Mouse (Mus musculus): ENCODE results near the gene Cnpy3. TPM values are rescaled to one million over a fixed set of nuclear protein-coding genes. Genes with fewer than 3 reads are reported as not detected.
A peak's percentile ranks its signal among the peaks of the same experiment; 100 is the strongest.
"Not testable (repeated sequence)": the region's sequence is repeated elsewhere in the genome, so short reads cannot be mapped to it uniquely, and the experiment has no call there.

Gene Cnpy3
- total RNA-seq, 2 experiments from 2014 or later: 8.3 to 9.3 TPM

DNA sequence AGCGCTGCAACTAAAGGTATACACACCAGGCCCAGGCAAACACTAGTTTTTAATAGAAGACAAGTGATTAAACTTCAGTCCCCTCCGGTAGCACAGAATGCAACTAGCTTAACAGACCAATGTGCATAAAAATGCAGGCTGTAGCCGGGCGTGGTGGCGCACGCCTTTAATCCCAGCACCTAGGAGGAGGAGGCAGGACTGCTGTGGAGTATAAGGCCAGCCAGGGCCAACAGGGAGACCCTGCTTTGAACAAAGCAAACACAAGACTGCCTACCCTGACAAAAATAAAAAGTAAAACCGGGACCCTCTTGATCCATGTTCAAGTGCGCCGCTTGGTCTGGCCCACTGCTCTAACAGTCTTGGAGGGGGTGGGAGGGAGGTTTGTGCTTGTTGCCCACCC is 23.1 kb upstream of the Cnpy3 start:
- no peak for TF ChIP-seq CTCF (IDR thresholded peaks at IDR 0.05)
- Histone ChIP-seq H3K4me3 (no peak overlapping the region), H3K27ac (no peak overlapping the region)
- intact Hi-C loops (cut with DNase I): no loop called here
- DNase-seq: no peak

DNA sequence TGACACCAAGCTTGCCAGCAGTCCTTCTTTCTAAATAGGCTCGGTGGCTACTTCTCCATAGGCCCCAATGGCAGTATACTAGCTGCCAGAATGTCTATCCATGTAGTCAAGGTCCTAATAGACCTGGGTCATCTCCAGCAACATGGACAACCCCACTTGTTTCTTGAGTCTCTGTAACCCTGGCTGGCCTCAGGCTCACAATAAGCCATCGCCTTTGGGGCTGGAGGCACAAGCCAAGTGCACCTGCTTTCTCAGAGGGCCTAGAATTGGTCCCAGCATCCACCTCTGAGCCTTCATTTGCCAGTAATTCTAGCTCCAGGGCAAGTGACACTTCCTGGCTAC is 22.1 kb upstream of the Cnpy3 start:
- peak overlapping the region; percentile 81 for H3K4me3 ChIP-seq
- intact Hi-C loops (cut with DNase I): no loop called here
- no peak for TF ChIP-seq CTCF (IDR thresholded peaks at IDR 0.05)
- no peak for DNase-seq
- peak overlapping the region; percentile 96 for H3K27ac ChIP-seq

DNA sequence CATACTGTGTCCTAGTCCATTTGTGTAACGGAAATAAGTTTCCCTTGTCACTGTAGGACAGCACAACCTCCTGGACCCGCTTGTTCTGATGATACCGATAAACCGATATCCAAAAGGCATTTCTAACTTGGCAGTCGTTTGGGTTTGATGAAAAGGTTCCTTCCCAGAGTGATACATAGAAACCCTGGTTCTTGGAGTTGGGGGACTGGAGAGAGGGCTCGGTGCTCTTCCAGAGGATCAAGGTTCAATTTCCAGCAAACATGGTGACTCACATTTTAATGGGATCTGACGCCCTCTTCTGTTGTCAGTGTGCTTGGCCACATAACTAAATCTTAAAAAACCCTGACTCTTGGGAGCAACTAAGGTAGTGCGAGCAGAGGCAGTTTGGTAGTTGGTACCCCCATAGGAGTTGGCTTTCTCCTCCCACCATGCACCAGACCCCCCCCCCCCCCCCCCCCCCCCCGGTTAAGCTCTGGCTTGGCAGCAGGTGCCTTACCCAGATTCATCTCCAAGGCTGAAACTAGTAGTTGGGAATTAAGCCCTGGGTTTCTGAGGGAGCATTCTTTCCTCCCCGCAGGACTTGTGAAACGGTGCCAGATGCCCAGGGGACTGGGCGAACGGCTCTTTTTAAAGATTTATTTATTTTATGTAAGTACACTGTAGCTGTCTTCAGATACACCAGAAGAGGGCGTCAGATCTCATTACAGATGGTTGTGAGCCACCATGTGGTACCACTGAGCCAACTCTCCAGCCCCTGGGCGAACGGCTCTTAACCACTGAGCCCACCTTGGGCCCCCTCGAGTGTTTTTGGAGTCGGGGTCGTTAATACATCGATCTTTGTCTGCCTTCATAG is 21.5 kb upstream of the Cnpy3 start:
- Histone ChIP-seq H3K4me3 (peak overlapping the region; percentile 81), H3K27ac (peak overlapping the region; percentile 96)
- intact Hi-C loops (cut with DNase I): no loop called here
- no peak for DNase-seq
- TF ChIP-seq CTCF (IDR thresholded peaks at IDR 0.05): peak; percentile 10; the same call in 1 of the 2 replicates

- DNase-seq: peak; percentile 90
- intact Hi-C loops (cut with DNase I): no loop called here
- TF ChIP-seq CTCF (IDR thresholded peaks at IDR 0.05): no peak
- Histone ChIP-seq H3K4me3 (peak within 1 kb of the TSS; percentile 81), H3K27ac (peak within 1 kb of the TSS; percentile 96)
Observed at GRCm38 (mm10) chr17:46772404-46773277, 20.6 kb upstream of the Cnpy3 start, which contains the start of gene 2310039H08Rik. 2310039H08Rik (plus strand) TSS chr17:46772635.

GRCm38 (mm10) chr17:46772038-46772403 is 20.0 kb upstream of the Cnpy3 start:
- H3K27ac ChIP-seq: peak overlapping the region; percentile 96
- no peak for TF ChIP-seq CTCF (IDR thresholded peaks at IDR 0.05)
- H3K4me3 ChIP-seq: peak overlapping the region; percentile 81
- intact Hi-C loops (cut with DNase I): no loop called here
- no peak for DNase-seq

- peak overlapping the region; percentile 81 for H3K4me3 ChIP-seq
- TF ChIP-seq CTCF (IDR thresholded peaks at IDR 0.05): no peak
- no peak for DNase-seq
- H3K27ac ChIP-seq: peak overlapping the region; percentile 96
- intact Hi-C loops (cut with DNase I): no loop called here
Observed at GRCm38 (mm10) chr17:46771616-46772015, 19.6 kb upstream of the Cnpy3 start.

- DNase-seq: no peak
- no peak for TF ChIP-seq CTCF (IDR thresholded peaks at IDR 0.05)
- no peak overlapping the region for H3K4me3 ChIP-seq
- intact Hi-C loops (cut with DNase I): no loop called here
- H3K27ac ChIP-seq: no peak overlapping the region
Observed at GRCm38 (mm10) chr17:46771025-46771424, 19.0 kb upstream of the Cnpy3 start.

- DNase-seq: no peak
- Histone ChIP-seq H3K4me3 (no peak overlapping the region), H3K27ac (no peak overlapping the region)
- no peak for TF ChIP-seq CTCF (IDR thresholded peaks at IDR 0.05)
- intact Hi-C loops (cut with DNase I): no loop called here
Observed at GRCm38 (mm10) chr17:46770546-46770945, 18.5 kb upstream of the Cnpy3 start.

- TF ChIP-seq CTCF (IDR thresholded peaks at IDR 0.05): no peak
- H3K27ac ChIP-seq: no peak overlapping the region
- intact Hi-C loops (cut with DNase I): no loop called here
Observed at GRCm38 (mm10) chr17:46767868-46768267, 15.9 kb upstream of the Cnpy3 start.

DNA sequence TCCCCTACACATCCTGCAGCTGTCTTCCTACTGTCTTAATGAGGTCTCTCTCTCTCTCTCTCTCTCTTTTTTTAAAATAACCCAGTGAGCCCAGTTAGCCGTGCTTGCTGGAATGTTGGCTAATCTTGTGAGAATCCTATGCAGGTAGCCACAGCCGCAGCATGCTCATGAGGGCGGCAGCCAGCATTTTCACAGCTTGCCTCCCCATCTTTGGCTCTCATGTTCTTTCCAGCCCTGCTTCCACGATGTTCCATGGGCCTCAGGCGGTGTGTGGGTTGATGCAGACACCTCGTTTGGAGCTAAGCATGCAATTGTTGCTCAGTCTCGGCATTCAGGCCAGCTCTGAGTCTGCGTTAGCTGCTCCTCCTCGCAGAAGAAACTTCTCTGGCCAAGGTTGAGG is 12.9 kb upstream of the Cnpy3 start:
- H3K4me3 ChIP-seq; intact Hi-C loops (cut with DNase I); DNase-seq; H3K27ac ChIP-seq: not testable (repeated sequence)

More at GRCm38 (mm10) chr17:46767868-46768267, 15.9 kb upstream of the Cnpy3 start:
- no peak for DNase-seq
- no peak overlapping the region for H3K4me3 ChIP-seq

GRCm38 (mm10) chr17:46763544-46763943 is 11.5 kb upstream of the Cnpy3 start, which contains the start of gene Ptcra:
Ptcra (minus strand) TSS chr17:46763712.
- Histone ChIP-seq H3K27ac (no peak within 1 kb of the TSS), H3K4me3 (no peak within 1 kb of the TSS)
- no peak for DNase-seq
- no peak for TF ChIP-seq CTCF (IDR thresholded peaks at IDR 0.05)
- intact Hi-C loops (cut with DNase I): no loop called here

DNA sequence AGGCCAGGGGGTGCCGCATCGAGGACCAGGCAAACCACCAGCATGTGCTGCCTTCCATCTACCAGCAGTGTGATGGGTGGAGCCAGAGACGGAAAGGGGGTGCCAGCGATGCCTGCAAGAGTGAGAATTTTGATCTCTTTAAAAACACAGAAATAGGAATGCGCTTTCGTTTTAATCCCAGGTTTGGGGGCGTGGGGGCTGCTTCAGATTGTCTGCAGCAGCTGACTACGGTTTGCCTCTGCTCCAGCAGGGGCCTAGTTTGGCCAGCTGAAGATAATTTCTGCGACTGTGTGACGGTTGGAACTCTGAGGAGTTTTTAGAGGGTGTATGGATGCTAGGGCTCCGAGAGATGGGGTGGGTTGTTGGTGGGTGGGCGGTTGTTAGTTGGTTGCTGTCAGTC is 6.7 kb upstream of the Cnpy3 start:
- DNase-seq: no peak
- TF ChIP-seq CTCF (IDR thresholded peaks at IDR 0.05): no peak
- intact Hi-C loops (cut with DNase I): no loop called here
- H3K4me3 ChIP-seq: no peak overlapping the region
- no peak overlapping the region for H3K27ac ChIP-seq
